Mouse (Mus musculus): ENCODE results near the gene Ptpn1.

Gene Ptpn1

GRCm38 (mm10) chr2:167931985-167932726 lies at the start of gene Ptpn1:
Gene Ptpn1 (plus strand): TSS chr2:167932057.
- peak; percentile 98 to 99 for DNase-seq (ENCODE audit: low read depth in 2 of 2, low spot score in 2 of 2)

- no peak for DNase-seq (ENCODE audit: low read depth in 2 of 2, low spot score in 2 of 2)
Measured at GRCm38 (mm10) chr2:167886485-167886884, 45.4 kb upstream of the Ptpn1 start.

GRCm38 (mm10) chr2:167887516-167888347 lies 44.1 kb upstream of the Ptpn1 start:
- peak in 1 of 2 experiments; percentile 20 for DNase-seq (ENCODE audit: low read depth in 2 of 2, low spot score in 2 of 2)

GRCm38 (mm10) chr2:167888834-167889233 lies 43.0 kb upstream of the Ptpn1 start:
- no peak for DNase-seq (ENCODE audit: low read depth in 2 of 2, low spot score in 2 of 2)

GRCm38 (mm10) chr2:167889886-167890285 lies 42.0 kb upstream of the Ptpn1 start:
- DNase-seq (ENCODE audit: low read depth in 2 of 2, low spot score in 2 of 2): no peak

GRCm38 (mm10) chr2:167891908-167892307 lies 39.9 kb upstream of the Ptpn1 start:
- DNase-seq (ENCODE audit: low read depth in 2 of 2, low spot score in 2 of 2): peak; percentile 42 to 51

GRCm38 (mm10) chr2:167893680-167894079 lies 38.2 kb upstream of the Ptpn1 start:
- no peak for DNase-seq (ENCODE audit: low read depth in 2 of 2, low spot score in 2 of 2)

GRCm38 (mm10) chr2:167894948-167895372 lies 36.9 kb upstream of the Ptpn1 start:
- DNase-seq (ENCODE audit: low read depth in 2 of 2, low spot score in 2 of 2): peak; percentile 85 to 88

GRCm38 (mm10) chr2:167897896-167898295 lies 34.0 kb upstream of the Ptpn1 start:
- no peak for DNase-seq (ENCODE audit: low read depth in 2 of 2, low spot score in 2 of 2)

GRCm38 (mm10) chr2:167899989-167900421 lies 31.9 kb upstream of the Ptpn1 start:
- no peak for DNase-seq (ENCODE audit: low read depth in 2 of 2, low spot score in 2 of 2)

GRCm38 (mm10) chr2:167902116-167902703 lies 29.6 kb upstream of the Ptpn1 start:
- no peak for DNase-seq (ENCODE audit: low read depth in 2 of 2, low spot score in 2 of 2)

GRCm38 (mm10) chr2:167903242-167903952 lies 28.5 kb upstream of the Ptpn1 start:
- DNase-seq (ENCODE audit: low read depth in 2 of 2, low spot score in 2 of 2): no peak

GRCm38 (mm10) chr2:167904621-167905367 lies 27.1 kb upstream of the Ptpn1 start:
- no peak for DNase-seq (ENCODE audit: low read depth in 2 of 2, low spot score in 2 of 2)

- no peak for DNase-seq (ENCODE audit: low read depth in 2 of 2, low spot score in 2 of 2)
Measured at GRCm38 (mm10) chr2:167905561-167905960, 26.3 kb upstream of the Ptpn1 start.

- DNase-seq (ENCODE audit: low read depth in 2 of 2, low spot score in 2 of 2): no peak
Measured at GRCm38 (mm10) chr2:167906729-167907128, 25.1 kb upstream of the Ptpn1 start.

GRCm38 (mm10) chr2:167909531-167910177 lies 22.2 kb upstream of the Ptpn1 start:
- no peak for DNase-seq (ENCODE audit: low read depth in 2 of 2, low spot score in 2 of 2)

GRCm38 (mm10) chr2:167910178-167910540 lies 21.7 kb upstream of the Ptpn1 start:
- no peak for DNase-seq (ENCODE audit: low read depth in 2 of 2, low spot score in 2 of 2)

- DNase-seq (ENCODE audit: low read depth in 2 of 2, low spot score in 2 of 2): no peak
Measured at GRCm38 (mm10) chr2:167911511-167911910, 20.3 kb upstream of the Ptpn1 start.

- no peak for DNase-seq (ENCODE audit: low read depth in 2 of 2, low spot score in 2 of 2)
Measured at GRCm38 (mm10) chr2:167919081-167919480, 12.8 kb upstream of the Ptpn1 start.

- no peak for DNase-seq (ENCODE audit: low read depth in 2 of 2, low spot score in 2 of 2)
Measured at GRCm38 (mm10) chr2:167920041-167920440, 11.8 kb upstream of the Ptpn1 start.
